Mouse (Mus musculus) C3H10T1/2 (cell line): ENCODE measurements around the gene 2210418O10Rik. TPM values are rescaled to one million over a fixed set of nuclear protein-coding genes. Genes with fewer than 3 reads are reported as not detected.

Source experiments
- polyA plus RNA-seq, 2 experiments: library from polyadenylated mRNA; unstranded; fragments of >200 nt; fragmentation: generic; extraction: Trizol; gene quantifications; one replicate each; pipeline ENCODE4 v1.2.1; 2012; ENCODE audit warnings: missing spikeins in 2 of 2

The 2210418O10Rik gene
- under 1 TPM in 1 of 2 experiments, not detected in 1; 0.99 TPM for polyA plus RNA-seq

DNA sequence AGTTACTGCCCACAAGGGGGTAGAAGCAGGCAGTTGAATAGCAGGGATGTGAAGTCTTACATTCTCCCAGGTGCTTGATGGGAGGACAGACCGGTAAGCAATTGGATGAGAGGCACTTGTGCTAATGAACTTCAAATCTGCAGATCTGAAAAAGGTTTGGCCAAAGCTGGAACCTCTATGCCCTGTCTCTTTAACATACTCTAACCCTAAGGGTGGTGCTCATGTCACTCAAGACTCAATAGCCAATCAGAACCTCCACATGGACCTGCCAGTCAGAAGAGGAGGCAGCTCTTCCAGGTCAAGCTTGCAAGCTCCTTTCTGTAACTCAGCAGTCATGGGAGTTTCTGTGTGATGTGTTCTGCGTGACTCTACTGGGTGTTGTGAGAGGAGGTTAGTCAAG, at the start of gene 2210418O10Rik:
Gene 2210418O10Rik (plus strand): TSS at position 301 of the 400 bp plus-strand sequence.

Other genes starting within 250 kb of the 2210418O10Rik start
- gene Gm2004, start 76.7 kb upstream of the 2210418O10Rik start, polyA plus RNA-seq = not detected
- gene Gm11009, start 92.9 kb downstream of the 2210418O10Rik start, polyA plus RNA-seq = not detected
- under 1 TPM; 0.36 to 0.65 TPM for gene Gm14435, start 197.0 kb downstream of the 2210418O10Rik start, polyA plus RNA-seq